Mouse (Mus musculus) CD4-positive, CD25-positive, alpha-beta regulatory T cell, adult 4 months (primary cell): ENCODE results near the gene P4ha2. TPM values are rescaled to one million over a fixed set of nuclear protein-coding genes. Genes with fewer than 3 reads are reported as not detected.

ENCODE experiments used
- ATAC-seq: one replicate; pipeline ENCODE4 v1.8.0; 2017
- polyA plus RNA-seq, 2 experiments: library from polyadenylated mRNA; unstranded; fragments of 100-300 nt; shearing (Covaris generic); gene quantifications; one replicate each; pipeline ENCODE4 v1.2.1; 2017

P4ha2 gene
- polyA plus RNA-seq, 2 experiments from 2014 or later, result not detected

- no peak for ATAC-seq
These were observed 41.5 kb downstream of the P4ha2 start for GRCm38 (mm10) chr11:54141200-54141971.

- no peak for ATAC-seq
These were observed 45.0 kb downstream of the P4ha2 start for GRCm38 (mm10) chr11:54144886-54145285.

- no peak for ATAC-seq
These were observed 46.1 kb downstream of the P4ha2 start for GRCm38 (mm10) chr11:54145990-54146389.

GRCm38 (mm10) chr11:54149791-54150465, 50.0 kb downstream of the P4ha2 start:
- ATAC-seq, result no peak

GRCm38 (mm10) chr11:54151141-54151540, 51.2 kb downstream of the P4ha2 start:
- peak; percentile 45 for ATAC-seq

GRCm38 (mm10) chr11:54152957-54153356, 53.1 kb downstream of the P4ha2 start:
- ATAC-seq, result no peak

GRCm38 (mm10) chr11:54155864-54156263, 56.0 kb downstream of the P4ha2 start:
- ATAC-seq, result peak; percentile 73

- no peak for ATAC-seq
These were observed 56.6 kb downstream of the P4ha2 start for GRCm38 (mm10) chr11:54156504-54156903.

- no peak for ATAC-seq
These were observed 57.7 kb downstream of the P4ha2 start for GRCm38 (mm10) chr11:54157586-54157985.

GRCm38 (mm10) chr11:54160435-54160834, 60.5 kb downstream of the P4ha2 start:
- no peak for ATAC-seq

GRCm38 (mm10) chr11:54160920-54161319, 61.0 kb downstream of the P4ha2 start:
- ATAC-seq, result no peak

GRCm38 (mm10) chr11:54161514-54161913, 61.6 kb downstream of the P4ha2 start:
- ATAC-seq, result no peak

GRCm38 (mm10) chr11:54162968-54163367, 63.1 kb downstream of the P4ha2 start:
- ATAC-seq, result peak; percentile 41

GRCm38 (mm10) chr11:54169432-54170295, 69.8 kb downstream of the P4ha2 start:
- peak; percentile 39 for ATAC-seq

- ATAC-seq, result no peak
These were observed 71.3 kb downstream of the P4ha2 start for GRCm38 (mm10) chr11:54171175-54171574.

GRCm38 (mm10) chr11:54174226-54174625, 74.3 kb downstream of the P4ha2 start:
- ATAC-seq, result no peak

GRCm38 (mm10) chr11:54174877-54175276, 75.0 kb downstream of the P4ha2 start:
- no peak for ATAC-seq

Other genes with a start within 250 kb of the P4ha2 start
- 10 to 100 TPM; 31.5 to 32.1 TPM for gene Gm12216, start 240.8 kb upstream of the P4ha2 start, polyA plus RNA-seq
- gene Slc22a5, start 208.4 kb upstream of the P4ha2 start, polyA plus RNA-seq, result 10 to 100 TPM; 25.9 to 29.3 TPM
- gene Slc22a21, start 119.8 kb upstream of the P4ha2 start, polyA plus RNA-seq, result under 1 TPM in 1 of 2 experiments, not detected in 1; 0.55 TPM
- not detected for gene Slc22a4, start 72.0 kb upstream of the P4ha2 start, polyA plus RNA-seq
- 1 to 10 TPM in 1 of 2 experiments, under 1 TPM in 1; 0.91 to 1.3 TPM for gene Pdlim4, start 31.1 kb upstream of the P4ha2 start, polyA plus RNA-seq
- 1 to 10 TPM in 1 of 2 experiments, under 1 TPM in 1; 0.89 to 1.2 TPM for gene Csf2, start 149.6 kb downstream of the P4ha2 start, polyA plus RNA-seq
- not detected for gene Il3, start 167.2 kb downstream of the P4ha2 start, polyA plus RNA-seq
- not detected for gene Acsl6, start 203.7 kb downstream of the P4ha2 start, polyA plus RNA-seq